Comparison of ENCODE assay signal across 16 mouse cellular contexts in the genomic region with DNA sequence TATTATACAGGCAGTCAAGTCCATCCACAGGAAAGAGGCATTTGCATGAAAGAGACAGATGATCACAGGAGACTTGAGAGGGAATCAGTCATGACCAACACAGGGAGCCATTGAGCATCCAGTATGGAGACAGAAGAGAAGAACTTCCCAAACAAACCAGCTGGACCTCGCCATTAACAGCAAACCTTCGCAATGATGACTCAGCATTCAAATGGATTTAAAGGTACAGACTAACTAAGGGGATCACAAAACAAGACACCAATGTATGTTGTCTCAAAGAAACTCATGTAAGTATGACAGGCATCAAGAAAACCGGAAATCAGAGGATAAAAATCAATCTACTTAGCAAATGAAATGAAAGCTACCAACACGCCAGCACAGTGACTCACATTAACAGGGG.
"Had no signal": no experiment of that assay in that cellular context is flagged by ENCODE, and none has a peak within 500 bp of the region (broad histone marks: within the 10 kb centered on the region; RNA-seq: fewer than 3 reads in every experiment).

No protein-coding gene starts in this region.

- H3K36me3 ChIP-seq: neural tube, embryonic 13.5 days; neural tube, embryonic 15.5 days; stomach, embryonic 15.5 days had no signal

- H3K27ac ChIP-seq: neural tube, embryonic 13.5 days; neural tube, embryonic 15.5 days; stomach, embryonic 15.5 days; stomach, postnatal 0 days had no signal

- H3K9ac ChIP-seq: neural tube, embryonic 13.5 days; neural tube, embryonic 15.5 days; stomach, embryonic 15.5 days had no signal

- H3K9me3 ChIP-seq: neural tube, embryonic 13.5 days; neural tube, embryonic 15.5 days; stomach, embryonic 15.5 days had no signal

- H3K4me2 ChIP-seq: neural tube, embryonic 13.5 days; neural tube, embryonic 15.5 days; stomach, embryonic 15.5 days had no signal

- H3K27me3 ChIP-seq: neural tube, embryonic 13.5 days; neural tube, embryonic 15.5 days; stomach, embryonic 15.5 days had no signal

- H3K4me1 ChIP-seq: neural tube, embryonic 13.5 days; neural tube, embryonic 15.5 days; stomach, embryonic 15.5 days had no signal

- DNase-seq: retina, postnatal 1 day; right cerebral cortex, adult 18-20 months; right cerebral cortex, postnatal 14 days; right cerebral cortex, postnatal 25 days; right cerebral cortex, postnatal 4 days; spleen, adult 18-20 months; thymus, adult 18-20 months; thymus, adult 2 months; thymus, postnatal 14 days; thymus, postnatal 25 days; thymus, postnatal 36 days; thymus, postnatal 4 days had no signal

- H3K4me3 ChIP-seq: neural tube, embryonic 13.5 days; neural tube, embryonic 15.5 days; stomach, embryonic 15.5 days had no signal
